Mouse (Mus musculus) frontal cortex, postnatal 14 days (tissue): ENCODE measurements around the gene Rpl9-ps1.

Experiments used
- DNase-seq, 2 experiments: peaks; one replicate each; pipeline ENCODE4 v3.0.0; 2022; ENCODE audit warnings: low spot score in 2 of 2

Gene Rpl9-ps1

DNA sequence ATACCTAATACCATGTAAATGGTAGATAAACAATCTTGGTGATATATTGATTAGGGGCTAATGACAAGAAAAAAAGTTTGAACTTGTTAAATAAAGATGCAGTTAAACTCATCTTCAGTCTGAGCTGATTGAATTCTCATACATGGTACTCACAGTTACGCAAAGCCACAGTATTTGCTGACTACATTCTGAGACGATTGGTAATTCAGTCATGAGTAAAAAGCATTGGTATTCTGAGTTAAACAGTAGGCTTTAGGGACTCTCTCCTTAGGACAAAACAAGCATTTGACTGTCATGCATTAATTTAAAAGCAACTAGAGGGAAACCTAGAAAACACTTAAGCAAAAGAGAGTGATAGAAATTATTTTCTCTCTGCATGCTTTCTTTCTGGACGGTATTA, 21.8 kb downstream of the Rpl9-ps1 start:
- DNase-seq, result no peak

DNA sequence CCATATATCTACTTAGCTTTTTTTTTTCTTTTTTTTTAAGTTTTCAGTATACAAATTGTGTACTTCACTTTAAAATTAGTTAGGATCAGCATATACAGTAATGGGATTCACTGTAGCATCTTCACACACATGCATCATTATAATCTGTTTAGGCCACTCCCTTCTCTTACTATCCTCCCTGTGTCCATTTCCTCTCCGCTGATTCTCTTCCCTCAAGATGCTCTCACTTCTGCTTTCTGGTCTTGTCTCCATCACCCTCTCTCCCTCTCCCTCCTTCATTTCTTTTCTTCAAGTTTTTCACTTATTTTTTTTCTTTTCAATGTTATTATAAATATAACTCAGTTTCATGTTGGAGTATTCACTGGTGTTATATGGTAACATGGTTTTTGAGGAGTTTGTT, 26.4 kb downstream of the Rpl9-ps1 start:
- no peak for DNase-seq

DNA sequence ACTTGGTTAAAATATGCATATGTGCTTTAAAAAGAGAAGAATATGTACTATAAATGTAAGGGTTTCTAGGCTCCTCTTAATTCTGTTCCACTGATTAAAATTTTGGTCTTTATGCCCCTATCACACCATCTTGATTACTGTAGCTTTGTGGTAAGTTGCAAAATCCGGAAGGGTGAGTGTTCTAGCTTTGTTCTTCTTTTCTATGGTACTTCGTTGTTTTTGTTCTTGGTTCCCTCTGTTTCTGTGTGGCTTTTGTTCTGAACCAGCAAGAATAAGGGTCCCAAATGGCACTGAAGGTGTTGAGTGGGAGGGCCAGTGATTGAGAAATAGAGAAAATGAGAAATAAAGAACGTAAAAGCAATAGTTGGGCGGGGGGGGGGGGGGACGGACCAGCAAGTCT, 27.2 kb downstream of the Rpl9-ps1 start:
- DNase-seq, result no peak

DNA sequence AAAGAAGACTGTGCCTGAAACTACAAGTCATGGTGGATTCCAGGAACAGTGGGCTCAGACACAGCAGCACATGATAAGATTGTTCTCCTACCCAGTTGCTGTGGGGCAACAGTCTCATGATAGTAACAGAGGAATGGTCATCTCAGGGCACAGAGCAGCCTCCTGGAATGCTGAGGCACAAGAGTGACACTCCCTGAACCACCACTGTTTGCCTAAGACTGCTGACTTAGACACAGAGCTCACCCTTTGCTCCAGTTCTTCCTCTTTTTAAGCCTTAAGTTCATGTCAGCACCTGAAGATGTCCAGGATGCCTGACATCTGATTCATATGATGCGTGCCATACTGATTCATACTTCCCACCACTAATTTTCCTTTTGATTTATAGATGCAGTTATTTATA, 28.8 kb downstream of the Rpl9-ps1 start:
- DNase-seq, result no peak

DNA sequence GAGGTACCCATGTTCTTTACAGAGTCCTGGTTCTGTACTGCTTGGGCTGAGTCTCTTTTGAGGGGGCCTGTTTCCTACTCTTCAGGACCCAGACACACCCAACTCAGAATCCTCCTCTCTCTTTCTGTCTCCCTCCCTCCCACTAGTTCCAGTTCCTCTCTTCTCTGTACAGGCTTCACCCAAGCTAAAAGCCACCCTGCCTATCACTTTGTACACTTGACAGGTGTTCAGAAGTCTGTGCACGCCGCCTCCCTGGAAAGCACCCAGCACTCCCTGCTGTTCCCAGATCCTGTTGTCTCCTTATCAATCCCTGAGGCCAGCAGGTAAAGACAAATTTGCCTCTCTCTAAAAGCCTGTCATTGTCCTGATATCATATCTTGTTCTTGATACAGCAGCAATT, 34.5 kb downstream of the Rpl9-ps1 start:
- no peak for DNase-seq

DNA sequence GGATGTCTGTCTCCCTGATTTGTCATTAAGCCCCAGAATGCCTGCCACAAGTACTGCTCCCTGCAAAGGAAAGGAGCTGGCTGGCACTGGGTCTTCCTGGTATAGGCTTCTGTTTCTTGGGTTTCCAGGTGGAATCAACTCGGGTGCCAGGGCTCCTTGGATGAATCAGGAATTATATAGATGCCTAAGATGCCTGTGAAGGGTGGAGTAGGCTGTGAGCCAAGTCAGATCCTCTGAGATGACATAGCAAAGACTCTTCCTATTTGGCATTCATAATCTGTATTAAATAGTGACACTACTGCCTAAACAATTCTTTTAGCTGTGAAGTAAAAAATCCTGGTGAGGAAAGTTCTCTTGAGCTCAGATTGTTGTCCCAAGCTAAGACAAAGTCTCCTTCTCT, 39.0 kb downstream of the Rpl9-ps1 start:
- no peak for DNase-seq

DNA sequence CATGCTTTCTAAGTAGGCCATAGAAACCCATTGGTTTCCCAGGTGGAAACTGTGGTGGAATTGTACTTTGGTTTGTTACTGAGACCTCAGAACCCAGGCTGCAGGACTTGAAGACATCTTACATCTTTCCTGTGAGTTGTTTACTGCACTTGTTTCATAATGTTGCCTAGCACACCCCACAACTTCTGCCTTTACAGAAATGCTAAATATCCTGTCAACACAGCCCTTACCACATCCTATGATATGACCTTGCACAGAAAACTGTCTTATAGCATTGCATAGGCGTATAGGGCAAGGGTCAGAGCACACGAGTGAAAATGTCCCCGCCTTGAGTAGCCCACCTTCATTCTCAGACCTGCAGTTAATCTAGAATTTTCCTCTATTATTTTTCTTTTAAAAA, 39.9 kb downstream of the Rpl9-ps1 start:
- DNase-seq, result no peak

DNA sequence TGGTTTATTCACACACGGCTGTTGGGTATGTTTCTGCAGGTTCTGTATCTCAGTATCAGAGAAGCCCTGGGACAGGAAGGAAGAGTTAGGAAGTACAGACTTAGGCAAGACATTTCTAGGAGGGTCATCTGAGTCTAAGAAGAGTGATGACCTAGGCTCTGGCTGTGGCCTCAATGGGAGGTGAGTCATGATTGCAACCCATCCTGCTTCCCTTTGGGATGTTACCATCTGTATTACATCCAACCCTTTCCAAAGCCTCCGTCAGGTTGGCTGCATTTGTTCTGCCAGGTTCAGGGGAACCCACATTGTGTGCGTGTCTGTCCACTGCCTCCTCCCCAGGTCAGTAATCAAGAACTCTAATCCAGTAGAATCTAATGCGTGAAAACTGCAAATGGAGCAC, 40.7 kb downstream of the Rpl9-ps1 start:
- DNase-seq, result no peak

DNA sequence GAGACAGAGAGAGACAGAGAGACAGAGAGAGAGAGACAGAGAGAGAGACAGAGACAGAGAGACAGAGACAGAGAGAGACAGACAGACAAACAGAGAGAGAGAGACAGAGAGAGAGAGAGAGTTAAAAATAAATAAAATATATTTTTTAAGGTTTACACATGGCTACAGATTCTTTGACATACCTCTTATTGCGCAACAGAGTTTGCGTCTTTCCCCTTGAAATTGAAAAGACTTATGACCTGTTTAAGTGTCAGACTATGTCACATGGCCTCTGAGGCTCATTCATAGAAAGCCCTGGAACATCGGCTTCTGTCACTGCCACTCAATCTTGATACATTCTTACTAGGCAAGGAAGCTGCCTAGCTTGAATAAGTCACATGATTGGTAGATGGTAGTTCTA, 42.0 kb downstream of the Rpl9-ps1 start:
- no peak for DNase-seq

DNA sequence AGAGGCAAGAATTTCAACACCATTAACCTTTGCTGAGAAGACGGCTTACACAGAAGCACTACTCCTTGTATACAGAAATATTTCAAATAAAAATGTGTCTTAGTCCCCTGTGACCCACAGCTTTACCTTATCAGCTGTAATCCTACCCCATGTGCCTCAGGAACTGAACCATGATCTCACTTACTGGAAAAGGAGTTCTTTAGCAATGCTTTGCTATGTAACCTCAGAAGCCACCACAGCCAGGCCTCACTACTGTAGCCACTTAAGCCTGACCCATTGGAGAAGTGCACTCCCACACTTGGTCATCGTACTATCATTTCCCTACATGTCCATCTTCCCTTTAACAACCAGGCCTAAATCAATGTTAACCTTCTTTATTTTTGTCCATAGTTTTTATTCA, 44.8 kb downstream of the Rpl9-ps1 start:
- no peak for DNase-seq

DNA sequence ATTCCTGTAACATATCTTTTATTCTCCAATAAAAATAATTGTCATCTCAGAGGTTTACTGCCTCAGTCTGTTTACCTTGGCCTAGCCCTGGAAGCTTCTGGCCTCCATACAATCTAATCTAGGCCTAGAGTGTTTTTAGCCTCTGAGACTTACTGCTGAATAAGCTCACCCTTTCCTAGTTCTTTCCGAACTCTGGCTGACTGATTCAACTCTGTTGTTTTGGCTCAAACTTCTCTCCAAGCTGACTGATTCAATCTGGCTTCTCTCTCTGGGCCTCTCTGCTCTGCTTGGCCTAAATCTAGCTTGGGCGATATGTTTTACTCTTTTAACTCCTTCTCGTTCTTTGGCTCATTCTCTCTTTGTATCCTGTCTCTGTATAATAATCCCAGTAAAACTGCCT, 46.4 kb downstream of the Rpl9-ps1 start:
- DNase-seq, result no peak

DNA sequence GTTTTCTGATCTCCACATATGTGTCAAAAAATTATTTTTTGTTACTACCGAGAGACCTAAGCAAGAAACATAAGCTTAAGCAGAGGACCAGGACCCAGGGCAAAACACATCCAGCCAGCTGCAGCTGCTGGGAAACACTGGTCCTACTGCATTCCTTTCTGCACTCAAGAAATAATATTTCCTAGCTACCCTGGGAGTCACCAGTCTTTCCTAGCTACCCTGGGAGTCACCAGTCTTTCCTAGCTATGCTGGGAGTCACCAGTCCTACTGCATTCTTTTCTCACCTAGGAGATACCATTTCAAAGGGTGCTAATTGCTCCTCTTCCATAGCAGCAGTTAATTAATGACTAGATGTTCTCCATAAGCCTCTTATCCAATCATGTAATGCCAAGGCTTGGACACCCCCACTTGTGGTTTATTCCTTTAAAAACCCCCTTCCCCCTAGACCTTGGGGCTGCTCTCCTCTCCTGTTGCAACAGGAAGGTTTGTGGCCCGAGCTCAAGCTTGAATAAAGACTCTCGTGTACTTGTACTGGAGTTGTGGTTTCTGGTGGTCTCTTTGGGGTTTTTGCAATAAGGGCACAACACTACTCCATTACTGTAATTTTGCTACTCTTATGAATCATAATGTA, 47.1 kb downstream of the Rpl9-ps1 start:
- DNase-seq, result no peak

DNA sequence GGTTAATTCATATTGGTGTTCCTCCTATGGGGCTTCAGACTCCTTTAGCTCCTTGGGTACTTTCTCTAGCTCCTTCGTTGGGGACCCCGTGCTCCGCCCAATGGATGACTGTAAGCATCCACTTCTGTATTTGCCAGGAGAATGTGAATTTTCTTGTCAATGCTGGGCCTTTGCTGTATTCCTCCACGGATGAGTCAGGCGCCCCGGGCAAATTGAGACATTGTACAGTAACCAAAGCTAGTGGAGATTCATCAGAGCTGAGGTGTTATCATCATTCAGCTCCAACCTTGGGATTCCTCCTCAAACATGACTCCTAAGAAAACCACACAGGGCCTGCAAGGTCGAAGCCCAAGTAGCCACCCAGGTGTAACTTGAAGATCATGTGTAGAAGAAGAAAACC, 47.6 kb downstream of the Rpl9-ps1 start:
- DNase-seq, result no peak

DNA sequence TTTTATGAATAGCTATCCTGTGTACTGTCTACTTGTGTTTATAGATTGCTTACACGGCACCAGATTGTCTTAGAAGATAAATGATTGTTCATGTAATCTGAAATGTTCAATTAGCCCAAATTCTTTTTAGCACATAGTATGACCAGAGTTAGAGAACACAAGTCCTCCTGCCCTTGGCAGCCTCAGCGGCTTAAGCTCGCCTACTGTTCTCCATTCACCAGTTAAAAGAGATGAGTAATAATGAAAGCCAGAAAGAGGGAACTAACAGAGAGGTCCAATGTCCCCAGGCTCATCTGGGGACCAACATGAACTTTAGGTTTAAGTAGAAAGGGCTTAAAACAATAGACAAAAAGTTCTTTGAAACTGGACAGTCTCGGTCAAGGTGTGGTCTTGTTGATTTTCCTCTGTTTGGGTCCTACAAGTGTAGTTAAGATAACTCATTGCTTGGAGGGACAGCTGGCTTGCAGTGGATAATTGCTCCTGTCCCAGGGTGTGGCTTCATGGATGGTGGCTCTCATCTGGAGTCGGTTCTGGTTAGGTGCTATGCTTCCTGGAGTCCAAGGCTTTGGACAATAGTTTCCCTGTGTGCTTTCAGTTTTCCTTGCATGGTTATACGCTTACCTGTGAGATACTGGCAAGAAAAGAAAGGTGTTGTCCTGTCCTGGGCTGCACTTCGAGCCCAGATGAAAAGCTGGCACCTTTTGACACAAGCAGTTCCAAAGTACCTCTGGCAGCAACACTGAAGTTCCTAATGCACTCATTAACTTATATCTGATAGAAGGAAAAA, 49.6 kb downstream of the Rpl9-ps1 start:
- no peak for DNase-seq
